Mouse (Mus musculus): ENCODE measurements around the gene Ube2m. TPM values are rescaled to one million over a fixed set of nuclear protein-coding genes. Genes with fewer than 3 reads are reported as not detected.
A peak's percentile ranks its signal among the peaks of the same experiment; 100 is the strongest.
"Not testable (repeated sequence)": the region's sequence is repeated elsewhere in the genome, so short reads cannot be mapped to it uniquely, and the experiment has no call there.

The Ube2m gene
- 64.5 and 72.3 TPM in 2 replicates for polyA plus RNA-seq (2015; fragmentation: Nextera tagmentation; extraction: Ambion mirVana)

DNA sequence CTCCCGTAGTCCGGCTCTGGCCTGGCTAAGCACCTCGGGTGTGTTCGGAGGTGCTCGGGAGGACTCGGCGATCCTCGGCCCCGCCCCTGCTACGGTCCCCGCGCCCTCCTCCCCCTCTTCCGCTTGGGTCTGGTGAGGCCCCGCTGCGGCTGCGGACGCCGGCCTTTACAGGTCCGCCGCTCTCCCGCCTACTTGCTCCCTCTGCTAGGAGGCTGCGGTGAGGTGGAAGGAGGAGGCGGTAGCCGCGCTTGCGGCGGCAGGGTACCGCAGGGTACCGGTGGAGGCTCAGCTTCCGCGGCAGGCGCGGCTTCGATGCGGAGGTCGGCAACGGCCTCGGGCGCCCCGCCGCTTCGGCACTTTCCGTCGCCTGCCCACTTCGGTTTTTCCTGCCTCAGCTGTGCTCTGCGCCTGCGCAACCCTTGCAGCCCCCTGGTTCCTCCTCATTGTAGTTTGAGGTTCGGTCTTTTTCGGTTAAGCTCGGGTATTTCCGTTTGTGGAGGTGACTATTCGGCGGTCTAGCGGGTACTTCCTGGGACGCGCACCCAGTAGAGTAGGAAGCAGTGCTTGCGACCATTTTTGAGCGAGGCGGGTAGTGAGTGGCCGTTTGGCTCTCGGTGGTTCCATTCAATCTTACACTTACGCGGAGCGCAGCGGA is at the start of gene Ube2m:
Gene Ube2m, minus strand, starts transcription at position 375 of the 655 bp plus-strand sequence.
- Histone ChIP-seq H3K9me3 (replicated peaks) (no peaks in the 10 kb centered on the region), H3K27ac (replicated peaks) (peak within 1 kb of the TSS; percentile 98), H3K36me3 (replicated peaks) (peaks cover 26% of the 10 kb centered on the region), H3K4me3 (replicated peaks) (peak within 1 kb of the TSS; percentile 87), H3K27me3 (peaks cover 22% of the 10 kb centered on the region), H3K9ac (peak within 1 kb of the TSS; percentile 98), H3K4me1 (replicated peaks) (peaks cover 58% of the 10 kb centered on the region), H3K4me2 (peak within 1 kb of the TSS; percentile 86)
- ATAC-seq (ENCODE audit: insufficient read depth) = peak; percentile 90
- WGBS (ENCODE audit: insufficient replicate concordance) = under 1% methylated on average over 65 of the region's 65 CpGs

DNA sequence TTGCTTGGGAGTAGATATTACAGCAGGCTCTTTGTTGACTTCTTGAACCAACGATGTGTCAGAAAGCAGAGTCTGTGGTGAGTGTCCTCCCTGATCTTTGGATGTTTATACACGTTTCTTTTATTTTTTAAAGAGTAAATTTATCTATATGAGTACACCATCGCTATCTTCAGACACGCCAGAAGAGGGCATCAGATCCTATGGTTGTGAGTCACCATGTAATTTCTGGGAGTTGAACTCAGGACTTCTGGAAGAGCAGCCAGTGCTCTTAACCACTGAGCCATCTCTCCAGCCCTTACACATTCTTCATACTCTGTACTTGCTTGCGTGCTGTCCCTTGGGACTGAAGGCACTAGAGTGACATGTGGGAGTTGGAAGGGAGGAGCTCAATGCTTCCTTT is 34.2 kb upstream of the Ube2m start:
- Histone ChIP-seq H3K4me3 (replicated peaks) (no peak overlapping the region), H3K27me3 (no peaks in the 10 kb centered on the region), H3K27ac (replicated peaks) (no peak overlapping the region), H3K36me3 (replicated peaks) (no peaks in the 10 kb centered on the region), H3K9me3 (replicated peaks) (no peaks in the 10 kb centered on the region), H3K9ac (no peak overlapping the region), H3K4me2 (no peak overlapping the region), H3K4me1 (replicated peaks) (no peaks in the 10 kb centered on the region)
- ATAC-seq (ENCODE audit: insufficient read depth) = no peak
- 41% methylated on average over 5 of the region's 5 CpGs for WGBS (ENCODE audit: insufficient replicate concordance)

DNA sequence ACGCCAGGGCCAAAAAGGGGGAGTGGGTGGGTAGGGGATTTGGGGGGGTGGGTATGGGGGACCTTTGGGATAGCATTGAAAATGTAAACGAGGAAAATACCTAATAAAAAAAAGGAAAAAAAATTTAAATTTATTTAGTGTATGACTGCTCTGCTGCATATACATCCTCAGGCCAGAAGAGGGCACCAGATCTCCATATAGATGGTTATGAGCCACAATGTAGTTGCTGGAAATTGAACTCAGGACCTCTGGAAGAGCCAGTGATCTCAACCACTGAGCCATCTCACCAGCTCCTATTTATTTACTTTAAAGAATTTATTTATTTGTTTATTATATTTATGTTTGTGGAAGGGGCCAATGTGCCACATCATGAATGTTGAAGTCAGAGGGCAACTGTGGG is 25.3 kb upstream of the Ube2m start:
- H3K27ac ChIP-seq (replicated peaks); H3K4me1 ChIP-seq (replicated peaks); H3K9ac ChIP-seq; ATAC-seq (ENCODE audit: insufficient read depth); H3K9me3 ChIP-seq (replicated peaks); H3K4me2 ChIP-seq; H3K27me3 ChIP-seq; H3K4me3 ChIP-seq (replicated peaks); H3K36me3 ChIP-seq (replicated peaks): not testable (repeated sequence)
- 43% methylated on average over 2 of the region's 2 CpGs for WGBS (ENCODE audit: insufficient replicate concordance)

DNA sequence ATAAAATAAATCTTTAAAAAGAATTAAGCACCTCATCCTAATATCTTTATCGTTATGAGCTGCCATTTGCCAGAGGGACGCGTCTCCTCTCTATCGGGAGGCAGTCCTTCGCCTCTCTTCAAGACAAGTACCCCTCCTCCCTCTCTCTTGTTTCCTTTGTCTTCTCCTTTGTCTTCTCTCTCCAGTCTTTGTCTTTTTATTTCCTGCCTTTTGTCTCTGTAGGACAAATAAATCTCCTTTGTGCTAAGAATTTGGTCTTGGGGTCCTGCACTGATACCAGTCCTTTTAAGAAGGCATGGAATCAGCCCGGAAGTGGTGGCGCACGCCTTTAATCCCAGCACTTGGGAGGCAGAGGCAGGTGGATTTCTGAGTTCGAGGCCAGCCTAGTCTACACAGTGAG is 21.5 kb upstream of the Ube2m start:
- Histone ChIP-seq H3K9ac (no peak overlapping the region), H3K4me2 (no peak overlapping the region), H3K4me1 (replicated peaks) (peaks cover 5% of the 10 kb centered on the region; the same call in 1 of the 2 replicates), H3K27ac (replicated peaks) (no peak overlapping the region), H3K36me3 (replicated peaks) (no peaks in the 10 kb centered on the region), H3K27me3 (no peaks in the 10 kb centered on the region), H3K4me3 (replicated peaks) (no peak overlapping the region), H3K9me3 (replicated peaks) (no peaks in the 10 kb centered on the region)
- WGBS (ENCODE audit: insufficient replicate concordance) = 71% methylated on average over 9 of the region's 9 CpGs
- ATAC-seq (ENCODE audit: insufficient read depth) = no peak

DNA sequence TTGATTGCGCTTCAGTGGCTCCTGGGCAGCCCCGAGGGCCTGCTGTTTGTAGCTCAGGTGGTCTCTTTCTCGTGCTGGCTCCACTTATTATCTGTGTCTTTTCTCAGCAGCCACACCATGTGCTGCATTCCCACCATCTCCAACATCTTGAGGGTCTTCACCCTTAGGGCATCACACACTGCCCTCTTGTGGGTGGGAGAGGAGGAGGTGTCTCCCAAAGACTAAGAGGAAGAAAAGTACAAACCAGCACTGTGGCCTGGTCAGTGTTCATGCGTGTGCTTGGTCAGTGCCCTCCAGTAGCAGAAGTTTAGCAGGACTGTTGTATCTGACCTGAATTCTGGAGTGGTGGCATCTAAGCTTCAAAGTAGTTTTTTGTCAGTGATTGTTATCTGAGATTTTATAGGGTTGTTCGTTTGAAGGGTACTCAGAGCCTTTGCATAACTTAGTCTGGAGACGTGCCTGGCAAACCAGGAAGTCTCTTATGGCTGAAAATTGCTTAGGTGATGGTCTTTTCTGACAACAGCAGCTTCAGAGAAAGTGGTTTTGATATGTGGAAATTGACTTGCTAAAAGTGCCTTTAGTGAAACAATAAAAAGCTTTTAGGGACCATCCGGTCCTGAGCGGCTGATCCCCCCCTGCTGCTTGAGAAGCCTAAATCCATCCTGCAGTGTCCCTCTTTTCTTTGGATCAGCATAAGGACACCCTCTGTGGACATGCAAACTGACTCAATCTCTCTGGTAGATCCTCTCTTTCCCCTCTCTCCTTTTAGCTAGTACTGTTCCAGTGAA is 19.0 kb upstream of the Ube2m start:
- Histone ChIP-seq H3K27ac (replicated peaks) (no peak overlapping the region), H3K9me3 (replicated peaks) (no peaks in the 10 kb centered on the region), H3K4me2 (no peak overlapping the region), H3K36me3 (replicated peaks) (no peaks in the 10 kb centered on the region), H3K27me3 (no peaks in the 10 kb centered on the region), H3K9ac (no peak overlapping the region), H3K4me1 (replicated peaks) (peaks cover 16% of the 10 kb centered on the region), H3K4me3 (replicated peaks) (no peak overlapping the region)
- whole genome bisulfite sequencing (ENCODE audit: insufficient replicate concordance) = 61% methylated on average over 8 of the region's 8 CpGs
- no peak for ATAC-seq (ENCODE audit: insufficient read depth)

DNA sequence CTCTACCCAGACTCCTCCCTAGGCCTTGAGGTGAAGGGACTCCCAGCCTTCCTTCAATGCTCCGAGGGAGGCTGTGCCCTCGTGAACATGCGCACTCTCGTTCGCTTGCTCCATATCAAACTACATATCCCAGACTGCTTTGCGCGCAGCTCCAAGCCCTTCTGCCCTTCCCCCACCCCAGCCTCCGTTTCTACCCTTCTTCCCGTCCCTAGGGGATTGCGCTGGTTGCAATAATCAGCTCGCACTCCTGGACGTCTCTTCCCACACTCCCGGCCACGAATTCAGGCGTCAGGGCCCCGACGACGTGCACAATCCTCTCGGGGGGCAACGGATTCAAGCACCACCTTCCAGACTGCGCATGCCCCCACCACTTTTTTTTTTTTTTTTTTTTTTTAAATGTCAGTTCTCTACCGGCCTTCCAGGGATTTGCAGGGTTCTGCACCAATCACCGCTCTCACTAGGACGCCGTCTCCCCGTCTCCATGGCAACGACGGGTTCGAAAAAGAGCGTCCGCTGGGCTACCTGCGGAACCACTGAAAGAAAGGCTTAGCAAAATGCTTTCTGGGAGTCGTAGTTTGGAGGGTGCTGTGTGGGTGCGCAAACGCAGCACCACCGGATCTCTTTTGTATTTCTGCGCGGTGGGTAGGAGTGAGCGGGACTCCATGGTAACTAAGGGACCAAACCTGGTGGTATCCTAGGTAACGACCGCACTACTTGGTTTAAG is 16.4 kb upstream of the Ube2m start, which contains the start of gene Mzf1:
Gene Mzf1, minus strand, starts transcription at position 478 of the 724 bp plus-strand sequence.
- under 1% methylated on average over 41 of the region's 41 CpGs for WGBS (ENCODE audit: insufficient replicate concordance)
- Histone ChIP-seq H3K4me2 (peak within 1 kb of the TSS; percentile 86), H3K27ac (replicated peaks) (peak within 1 kb of the TSS; percentile 56), H3K4me3 (replicated peaks) (peak within 1 kb of the TSS; percentile 72), H3K9ac (peak within 1 kb of the TSS; percentile 63), H3K9me3 (replicated peaks) (no peaks in the 10 kb centered on the region), H3K36me3 (replicated peaks) (no peaks in the 10 kb centered on the region), H3K27me3 (no peaks in the 10 kb centered on the region), H3K4me1 (replicated peaks) (peaks cover 16% of the 10 kb centered on the region)
- ATAC-seq (ENCODE audit: insufficient read depth) = peak; percentile 86

DNA sequence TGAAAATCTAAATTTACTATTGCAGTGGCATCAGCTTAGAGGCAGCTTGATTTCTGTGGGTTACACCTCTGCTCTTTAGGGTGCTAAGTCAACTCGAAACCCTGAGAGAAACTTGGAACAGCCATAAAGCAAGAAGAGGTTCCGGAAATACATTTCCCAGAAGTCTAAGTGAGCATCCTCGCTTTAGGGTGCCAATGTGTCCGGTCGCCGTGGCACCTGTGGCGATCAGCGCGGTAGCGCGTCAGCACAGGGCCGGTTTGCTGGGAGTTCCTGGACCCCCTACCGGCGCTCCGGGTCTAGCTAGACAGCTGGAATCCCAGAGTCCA is 15.8 kb upstream of the Ube2m start:
- peak overlapping the region; percentile 56; the same call in 1 of the 2 replicates for H3K27ac ChIP-seq (replicated peaks)
- no peaks in the 10 kb centered on the region for H3K9me3 ChIP-seq (replicated peaks)
- no peak for ATAC-seq (ENCODE audit: insufficient read depth)
- H3K9ac ChIP-seq = peak overlapping the region; percentile 63
- H3K4me2 ChIP-seq = peak overlapping the region; percentile 86
- H3K36me3 ChIP-seq (replicated peaks) = no peaks in the 10 kb centered on the region
- no peaks in the 10 kb centered on the region for H3K27me3 ChIP-seq
- peak overlapping the region; percentile 72 for H3K4me3 ChIP-seq (replicated peaks)
- WGBS (ENCODE audit: insufficient replicate concordance) = 8% methylated on average over 15 of the region's 15 CpGs
- H3K4me1 ChIP-seq (replicated peaks) = peaks cover 16% of the 10 kb centered on the region

DNA sequence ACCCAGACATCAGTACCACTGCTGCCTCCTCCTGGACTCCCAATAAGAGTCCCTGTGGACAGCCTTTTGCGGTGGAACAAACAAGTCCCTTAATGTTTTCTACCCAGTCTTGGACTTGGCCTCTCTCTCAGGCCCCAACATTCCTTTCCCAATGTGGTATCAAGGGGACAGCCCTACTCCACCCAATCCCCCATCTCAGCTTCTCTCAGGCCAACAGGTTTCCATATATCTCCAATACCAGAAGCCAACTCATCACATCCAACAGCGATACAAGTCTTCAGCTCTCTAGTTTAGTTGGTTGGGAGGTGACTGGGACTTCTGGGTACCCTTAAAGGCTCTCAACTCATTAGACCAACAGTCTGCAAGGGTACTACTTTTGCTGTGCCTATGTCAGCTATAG is 15.4 kb upstream of the Ube2m start:
- Histone ChIP-seq H3K4me1 (replicated peaks) (peaks cover 16% of the 10 kb centered on the region), H3K9me3 (replicated peaks) (no peaks in the 10 kb centered on the region), H3K9ac (peak overlapping the region; percentile 63; the same call in 1 of the 2 replicates), H3K27ac (replicated peaks) (no peak overlapping the region), H3K4me3 (replicated peaks) (peak overlapping the region; percentile 72; the same call in 1 of the 2 replicates), H3K36me3 (replicated peaks) (no peaks in the 10 kb centered on the region), H3K4me2 (peak overlapping the region; percentile 86), H3K27me3 (no peaks in the 10 kb centered on the region)
- 85% methylated on average over 2 of the region's 2 CpGs for WGBS (ENCODE audit: insufficient replicate concordance)
- ATAC-seq (ENCODE audit: insufficient read depth) = no peak

DNA sequence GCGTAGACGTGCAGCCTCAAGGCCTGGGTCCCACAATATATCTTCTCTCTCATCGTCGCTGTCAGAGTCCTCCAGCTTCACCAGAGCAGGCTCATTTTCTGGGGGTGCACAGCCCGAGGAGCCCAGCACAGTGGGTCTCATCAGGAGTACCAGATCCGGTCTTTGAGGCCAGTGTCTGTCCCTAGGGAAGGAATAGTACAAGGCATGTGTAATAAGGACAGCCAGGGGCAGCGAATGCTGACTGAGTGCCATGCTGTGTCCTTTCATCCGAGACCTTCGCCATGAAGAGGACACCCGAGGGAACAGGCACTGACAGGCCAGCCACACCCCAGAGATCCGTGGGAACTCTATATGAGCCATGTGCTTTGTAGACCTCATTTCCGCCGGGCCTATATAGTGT is 14.9 kb upstream of the Ube2m start:
- Histone ChIP-seq H3K27ac (replicated peaks) (no peak overlapping the region), H3K9me3 (replicated peaks) (no peaks in the 10 kb centered on the region), H3K27me3 (no peaks in the 10 kb centered on the region), H3K4me1 (replicated peaks) (peaks cover 16% of the 10 kb centered on the region), H3K36me3 (replicated peaks) (no peaks in the 10 kb centered on the region), H3K4me2 (no peak overlapping the region), H3K4me3 (replicated peaks) (no peak overlapping the region), H3K9ac (no peak overlapping the region)
- 71% methylated on average over 13 of the region's 13 CpGs for WGBS (ENCODE audit: insufficient replicate concordance)
- ATAC-seq (ENCODE audit: insufficient read depth) = no peak

DNA sequence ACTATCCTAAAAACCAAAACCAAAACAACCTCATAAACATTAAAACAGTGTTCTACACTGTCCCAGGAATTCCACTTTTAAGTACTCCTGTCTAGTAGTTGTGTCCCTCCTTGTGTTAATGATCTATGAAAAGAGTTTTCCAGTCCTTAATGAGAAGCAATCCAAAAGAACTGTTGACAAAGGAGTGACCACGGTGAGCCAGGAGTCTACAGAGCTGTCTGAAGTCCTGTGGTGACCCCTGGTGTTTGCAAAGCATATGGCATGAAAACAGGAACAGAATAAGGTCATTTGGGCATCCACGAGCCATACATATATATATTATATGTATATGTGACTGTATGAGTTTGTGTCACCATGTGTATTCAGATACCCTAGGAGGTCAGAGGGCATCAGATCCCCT is 8.0 kb upstream of the Ube2m start:
- Histone ChIP-seq H3K36me3 (replicated peaks) (no peaks in the 10 kb centered on the region), H3K9ac (no peak overlapping the region), H3K27ac (replicated peaks) (no peak overlapping the region), H3K4me2 (no peak overlapping the region), H3K4me1 (replicated peaks) (peaks cover 18% of the 10 kb centered on the region), H3K4me3 (replicated peaks) (no peak overlapping the region), H3K9me3 (replicated peaks) (no peaks in the 10 kb centered on the region), H3K27me3 (peaks cover 48% of the 10 kb centered on the region)
- peak; percentile 49 for ATAC-seq (ENCODE audit: insufficient read depth)
- WGBS (ENCODE audit: insufficient replicate concordance) = 1% methylated on average over 2 of the region's 2 CpGs

DNA sequence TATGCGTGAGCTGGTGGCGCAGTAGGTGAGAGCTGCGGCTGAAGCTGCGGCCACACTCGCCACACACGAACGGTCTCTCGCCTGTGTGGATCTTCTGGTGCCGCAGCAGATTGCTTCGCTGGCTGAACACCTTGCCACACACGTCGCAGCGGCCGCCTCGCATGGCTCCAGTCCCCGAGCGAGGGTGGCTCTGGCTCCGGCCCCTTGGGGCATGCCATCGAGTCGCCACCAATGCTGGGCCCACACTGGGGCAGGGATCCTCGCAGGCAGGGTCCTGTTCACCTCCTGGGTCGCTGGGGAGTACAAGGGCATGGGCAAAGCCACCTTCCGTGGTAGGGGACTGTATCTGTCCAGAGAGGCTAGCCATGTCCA is 6.2 kb upstream of the Ube2m start:
- peak overlapping the region; percentile 44 for H3K4me3 ChIP-seq (replicated peaks)
- WGBS (ENCODE audit: insufficient replicate concordance) = 2% methylated on average over 23 of the region's 23 CpGs
- H3K4me1 ChIP-seq (replicated peaks) = peaks cover 30% of the 10 kb centered on the region
- no peak overlapping the region for H3K9ac ChIP-seq
- no peaks in the 10 kb centered on the region for H3K36me3 ChIP-seq (replicated peaks)
- H3K27me3 ChIP-seq = peaks cover 51% of the 10 kb centered on the region
- H3K27ac ChIP-seq (replicated peaks) = no peak overlapping the region
- ATAC-seq (ENCODE audit: insufficient read depth) = 0 out of 2 replicates have a peak, but pooled peaks have one; percentile 11
- H3K9me3 ChIP-seq (replicated peaks) = no peaks in the 10 kb centered on the region
- peak overlapping the region; percentile 72 for H3K4me2 ChIP-seq
